Mouse (Mus musculus): ENCODE data around the gene Mapkapk3. TPM values are rescaled to one million over a fixed set of nuclear protein-coding genes. Genes with fewer than 3 reads are reported as not detected.
"Not testable (repeated sequence)": the region's sequence is repeated elsewhere in the genome, so short reads cannot be mapped to it uniquely, and the experiment has no call there.

Gene Mapkapk3
- polyA plus RNA-seq, 2 experiments from 2014 or later = 57.5 to 62.0 TPM

- no peak for ATAC-seq
These were observed 17.6 kb upstream of the Mapkapk3 start for GRCm38 (mm10) chr9:107307099-107307872.

GRCm38 (mm10) chr9:107306673-107307072 is 17.0 kb upstream of the Mapkapk3 start:
- not testable (repeated sequence) for ATAC-seq

GRCm38 (mm10) chr9:107305601-107306542 is 16.2 kb upstream of the Mapkapk3 start:
- peak; percentile 67 for ATAC-seq

GRCm38 (mm10) chr9:107305012-107305411 is 15.3 kb upstream of the Mapkapk3 start:
- ATAC-seq = no peak

GRCm38 (mm10) chr9:107304383-107304782 is 14.7 kb upstream of the Mapkapk3 start:
- no peak for ATAC-seq

- ATAC-seq = no peak
These were observed 14.2 kb upstream of the Mapkapk3 start for GRCm38 (mm10) chr9:107303900-107304299.

GRCm38 (mm10) chr9:107303121-107303820 is 13.6 kb upstream of the Mapkapk3 start:
- ATAC-seq = peak; percentile 8

- no peak for ATAC-seq
These were observed 12.9 kb upstream of the Mapkapk3 start for GRCm38 (mm10) chr9:107302592-107302991.

GRCm38 (mm10) chr9:107301554-107302331 is 12.1 kb upstream of the Mapkapk3 start:
- no peak for ATAC-seq

- no peak for ATAC-seq
These were observed 10.7 kb upstream of the Mapkapk3 start for GRCm38 (mm10) chr9:107300224-107300973.

- no peak for ATAC-seq
These were observed 10.1 kb upstream of the Mapkapk3 start for GRCm38 (mm10) chr9:107299783-107300182.

GRCm38 (mm10) chr9:107298876-107299275 is 9.2 kb upstream of the Mapkapk3 start:
- no peak for ATAC-seq

GRCm38 (mm10) chr9:107298059-107298780 is 8.5 kb upstream of the Mapkapk3 start:
- ATAC-seq = peak; percentile 11

- ATAC-seq = no peak
These were observed 8.0 kb upstream of the Mapkapk3 start for GRCm38 (mm10) chr9:107297658-107298057.

GRCm38 (mm10) chr9:107297059-107297458 is 7.4 kb upstream of the Mapkapk3 start:
- ATAC-seq = no peak

GRCm38 (mm10) chr9:107296501-107296965 is 6.9 kb upstream of the Mapkapk3 start:
- peak; percentile 53 for ATAC-seq

GRCm38 (mm10) chr9:107296041-107296440 is 6.4 kb upstream of the Mapkapk3 start:
- ATAC-seq = peak; percentile 28

GRCm38 (mm10) chr9:107296016-107296040 is 6.2 kb upstream of the Mapkapk3 start, which contains the start of gene Cish:
TSS of gene Cish (plus strand) at chr9:107296026.
- no peak for ATAC-seq

GRCm38 (mm10) chr9:107295616-107296015 is 5.9 kb upstream of the Mapkapk3 start:
- ATAC-seq = peak; percentile 61

GRCm38 (mm10) chr9:107294249-107294648 is 4.6 kb upstream of the Mapkapk3 start:
- ATAC-seq = no peak

- ATAC-seq = no peak
These were observed 1.2 kb upstream of the Mapkapk3 start for GRCm38 (mm10) chr9:107290897-107291296.

Measured in activated CD4-positive, CD25-positive, alpha-beta regulatory T cell, adult 4 months (primary cell).